Mouse (Mus musculus) lung, adult 2 months (tissue): ENCODE data around the gene Dnajc5.

Experiments
- CTCF ChIP-seq: fragments of 200-500 bp; IDR thresholded peaks from 2 replicates; pipeline ENCODE4 v1.5.1; 2011; ENCODE audit warnings: mild to moderate bottlenecking, low read length, control low read depth; ENCODE audit not compliant: insufficient read depth
- POLR2A ChIP-seq: fragments of 200-500 bp; IDR thresholded peaks from 2 replicates; pipeline ENCODE4 v1.6.1; 2011; ENCODE audit warnings: low read depth, mild to moderate bottlenecking, control low read depth, low read length, borderline replicate concordance; ENCODE audit errors: extremely low read depth

GRCm38 (mm10) chr2:181592231-181593041 is 72.2 kb downstream of the Dnajc5 start, which contains the start of gene Zfp512b:
- TF ChIP-seq CTCF, result no peak
- TF ChIP-seq POLR2A, result peak; percentile 61; the same call in 1 of the 2 replicates
